Mouse (Mus musculus): ENCODE data around the gene Gm9040.
"Not testable (repeated sequence)": the region's sequence is repeated elsewhere in the genome, so short reads cannot be mapped to it uniquely, and the experiment has no call there.

The Gm9040 gene

GRCm38 (mm10) chr10:118294938-118295337 lies 31.8 kb downstream of the Gm9040 start, which contains the start of gene Iltifb:
Gene Iltifb (minus strand): TSS chr10:118295038.
- Histone ChIP-seq H3K4me1 (replicated peaks; ENCODE audit: low read depth, low read length) (no peaks in the 10 kb centered on the region), H3K9me3 (ENCODE audit: low read length) (no peaks in the 10 kb centered on the region), H3K36me3 (ENCODE audit: insufficient read depth, low read length) (no peaks in the 10 kb centered on the region), H3K4me3 (replicated peaks; ENCODE audit: low read length) (no peak within 1 kb of the TSS), H3K27me3 (ENCODE audit: insufficient read depth, low read length) (no peaks in the 10 kb centered on the region)
- TF ChIP-seq POU5F1 (IDR thresholded peaks at IDR 0.05; ENCODE audit: borderline replicate concordance, low read length) (no peak), NANOG (IDR thresholded peaks at IDR 0.05; ENCODE audit: borderline replicate concordance, low read length) (no peak), CTCF (conservative IDR thresholded peaks at IDR 0.05; ENCODE audit: low read length) (no peak)

GRCm38 (mm10) chr10:118283016-118283415 lies 43.8 kb downstream of the Gm9040 start:
- H3K9me3 ChIP-seq (ENCODE audit: low read length); H3K4me1 ChIP-seq (replicated peaks; ENCODE audit: low read depth, low read length); H3K4me3 ChIP-seq (replicated peaks; ENCODE audit: low read length); H3K27me3 ChIP-seq (ENCODE audit: insufficient read depth, low read length); H3K36me3 ChIP-seq (ENCODE audit: insufficient read depth, low read length): not testable (repeated sequence)

- H3K9me3 ChIP-seq (ENCODE audit: low read length); H3K4me3 ChIP-seq (replicated peaks; ENCODE audit: low read length); H3K36me3 ChIP-seq (ENCODE audit: insufficient read depth, low read length); H3K4me1 ChIP-seq (replicated peaks; ENCODE audit: low read depth, low read length); H3K27me3 ChIP-seq (ENCODE audit: insufficient read depth, low read length): not testable (repeated sequence)
Measured at GRCm38 (mm10) chr10:118282565-118282964, 44.2 kb downstream of the Gm9040 start.

GRCm38 (mm10) chr10:118278069-118278468 lies 48.7 kb downstream of the Gm9040 start:
- H3K36me3 ChIP-seq (ENCODE audit: insufficient read depth, low read length); H3K4me3 ChIP-seq (replicated peaks; ENCODE audit: low read length); H3K27me3 ChIP-seq (ENCODE audit: insufficient read depth, low read length); H3K4me1 ChIP-seq (replicated peaks; ENCODE audit: low read depth, low read length); H3K9me3 ChIP-seq (ENCODE audit: low read length): not testable (repeated sequence)

All from E14TG2a.4 (cell line).